In the genomic region with DNA sequence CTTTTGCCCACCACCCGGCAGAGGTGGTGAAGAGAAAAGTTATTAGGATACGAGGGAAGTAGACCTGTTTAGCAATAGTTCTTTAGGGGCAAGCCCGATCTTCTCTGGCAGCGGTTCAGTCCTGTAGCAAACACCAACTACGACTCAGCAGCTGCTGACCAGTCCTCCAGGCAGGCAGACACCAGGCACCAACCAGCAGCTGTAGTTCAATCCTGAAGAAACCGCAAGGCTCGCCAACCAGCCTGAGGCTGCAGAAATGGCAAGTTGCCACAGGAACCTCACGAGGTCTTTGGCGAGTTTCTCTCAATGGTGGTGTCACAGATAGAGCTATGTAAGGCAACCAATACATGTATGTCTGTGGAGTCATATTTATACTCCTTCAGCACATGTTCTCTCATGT, we compare ENCODE assay signal across 13 mouse cellular contexts. TPM values are rescaled to one million over a fixed set of nuclear protein-coding genes. Genes with fewer than 3 reads are reported as not detected.
"Had no signal": no experiment of that assay in that cellular context is flagged by ENCODE, and none has a peak within 500 bp of the region (broad histone marks: within the 10 kb centered on the region; RNA-seq: fewer than 3 reads in every experiment).

No protein-coding gene starts in this region.

- H3K4me3 ChIP-seq: left cerebral cortex, adult 2 months; limb, embryonic 15.5 days; liver, embryonic 12.5 days; lung, embryonic 15.5 days; midbrain, embryonic 12.5 days; neural tube, embryonic 15.5 days had no signal

- H3K36me3 ChIP-seq: limb, embryonic 15.5 days; liver, embryonic 12.5 days; lung, embryonic 15.5 days; midbrain, embryonic 12.5 days; neural tube, embryonic 15.5 days had no signal

- DNase-seq: kidney, adult 9 months; kidney, postnatal 36 days; right cerebral cortex, adult 18-20 months; right cerebral cortex, postnatal 25 days; thymus, postnatal 36 days had no signal

- H3K27ac ChIP-seq: kidney, postnatal 0 days; left cerebral cortex, adult 2 months; limb, embryonic 15.5 days; liver, embryonic 12.5 days; lung, embryonic 15.5 days; midbrain, embryonic 12.5 days; neural tube, embryonic 15.5 days had no signal

- ATAC-seq: liver, embryonic 12.5 days had no signal

- H3K9me3 ChIP-seq: limb, embryonic 15.5 days; liver, embryonic 12.5 days; lung, embryonic 15.5 days; midbrain, embryonic 12.5 days; neural tube, embryonic 15.5 days had no signal

- H3K4me2 ChIP-seq: limb, embryonic 15.5 days; liver, embryonic 12.5 days; lung, embryonic 15.5 days; midbrain, embryonic 12.5 days; neural tube, embryonic 15.5 days had no signal

- H3K9ac ChIP-seq: limb, embryonic 15.5 days; liver, embryonic 12.5 days; lung, embryonic 15.5 days; midbrain, embryonic 12.5 days; neural tube, embryonic 15.5 days had no signal

RNA-seq across cellular contexts. Expression of a gene that starts 45.2 kb away (rescaled TPM):
- total RNA-seq: megakaryocyte-erythroid progenitor cell, adult 5-6 weeks had no signal
